Mouse (Mus musculus) CH12.LX (cell line): ENCODE results near the gene Pitpnm2. TPM values are rescaled to one million over a fixed set of nuclear protein-coding genes. Genes with fewer than 3 reads are reported as not detected.

Experiments used
- DNase-seq: peaks from one replicate; pipeline ENCODE4 v3.0.0-alpha.2; 2013; ENCODE audit errors: extremely low read depth
- H3K27ac ChIP-seq: 2 replicates; pipeline ENCODE4 v1.5.1; 2012; ENCODE audit warnings: low read depth, mild to moderate bottlenecking, control low read depth, moderate library complexity; ENCODE audit not compliant: insufficient read depth
- H3K27me3 ChIP-seq: replicated peaks from 2 replicates; pipeline ENCODE3; 2012; ENCODE audit warnings: inconsistent platforms
- H3K36me3 ChIP-seq, 2 experiments: replicated peaks in 1 of 2; 2 replicates each; pipeline versions ENCODE3 to v1.6.1; 2012; ENCODE audit warnings: inconsistent platforms in 1 of 2, low read length in 1 of 2, mild to moderate bottlenecking in 1 of 2, mixed read lengths in 1 of 2, moderate library complexity in 1 of 2; ENCODE audit not compliant: control insufficient read depth in 1 of 2, insufficient read depth in 1 of 2
- H3K4me1 ChIP-seq, 2 experiments: 2 replicates each; pipeline ENCODE4 v1.6.1; 2012; ENCODE audit warnings: inconsistent platforms in 1 of 2, moderate library complexity in 1 of 2; ENCODE audit not compliant: insufficient read depth in 2 of 2, control insufficient read depth in 1 of 2
- H3K4me2 ChIP-seq: 2 replicates; pipeline ENCODE4 v1.6.1; 2012; ENCODE audit warnings: low read depth, mild to moderate bottlenecking, control low read depth; ENCODE audit not compliant: poor library complexity, insufficient read depth, severe bottlenecking
- H3K4me3 ChIP-seq, 3 experiments: fragments of 150-350 bp in 1 of 3; sonication (generic) in 1 of 3; replicated peaks in 1 of 3; 2 replicates each; pipeline versions ENCODE3 to v1.5.1; 2011 to 2012; ENCODE audit warnings: low read depth in 2 of 3, low read length in 2 of 3, mild to moderate bottlenecking in 2 of 3, moderate library complexity in 2 of 3, control low read depth in 1 of 3, improper control_type of control experiment in 1 of 3, inconsistent platforms in 1 of 3, mixed read lengths in 1 of 3; ENCODE audit not compliant: poor library complexity in 1 of 3
- H3K79me2 ChIP-seq: replicated peaks from 2 replicates; pipeline ENCODE4 v1.6.1; 2012; ENCODE audit warnings: mild to moderate bottlenecking, moderate library complexity; ENCODE audit not compliant: control insufficient read depth, poor library complexity, insufficient read depth, severe bottlenecking; ENCODE audit errors: extremely low read depth
- H3K9ac ChIP-seq: 2 replicates; pipeline ENCODE4 v1.6.1; 2012; ENCODE audit warnings: low read depth, mild to moderate bottlenecking, control low read depth, moderate library complexity; ENCODE audit not compliant: insufficient read depth
- H3K9me3 ChIP-seq: replicated peaks from 2 replicates; pipeline ENCODE3; 2012; ENCODE audit warnings: low read length, inconsistent platforms, mixed read lengths
- BHLHE40 ChIP-seq: IDR thresholded peaks from 2 replicates; pipeline ENCODE4 v1.6.1; 2011; ENCODE audit warnings: mild to moderate bottlenecking, low read depth, low read length, improper control_type of control experiment
- CHD1 ChIP-seq: IDR thresholded peaks from 2 replicates; pipeline ENCODE4 v1.6.1; 2012; ENCODE audit warnings: low read depth, low read length, improper control_type of control experiment, inconsistent platforms
- CTCF ChIP-seq, 2 experiments: IDR thresholded peaks in 1 of 2; conservative IDR thresholded peaks in 1 of 2; 2 replicates each; pipeline ENCODE4 v1.5.1; 2011 to 2012; ENCODE audit warnings: low read depth in 2 of 2, low read length in 2 of 2, improper control_type of control experiment in 1 of 2, inconsistent platforms in 1 of 2, mild to moderate bottlenecking in 1 of 2, moderate library complexity in 1 of 2
- E2F4 ChIP-seq: IDR thresholded peaks from 2 replicates; pipeline ENCODE4 v1.6.1; 2011; ENCODE audit warnings: low read depth, low read length, improper control_type of control experiment; ENCODE audit not compliant: insufficient replicate concordance
- ELF1 ChIP-seq: IDR thresholded peaks from 2 replicates; pipeline ENCODE4 v1.6.1; 2014; ENCODE audit warnings: low read depth, mild to moderate bottlenecking, inconsistent platforms, low read length, improper control_type of control experiment
- ETS1 ChIP-seq: conservative IDR thresholded peaks from 2 replicates; pipeline ENCODE4 v1.6.1; 2012; ENCODE audit warnings: low read depth, mild to moderate bottlenecking, inconsistent platforms, low read length, improper control_type of control experiment, moderate library complexity
- GABPA ChIP-seq: IDR thresholded peaks from 2 replicates; pipeline ENCODE4 v1.6.1; 2012; ENCODE audit warnings: low read depth, low read length, improper control_type of control experiment, inconsistent platforms; ENCODE audit not compliant: insufficient replicate concordance
- JUN ChIP-seq: IDR thresholded peaks from 2 replicates; pipeline ENCODE4 v1.6.1; 2011; ENCODE audit warnings: low read depth, mild to moderate bottlenecking, low read length, improper control_type of control experiment, moderate library complexity; ENCODE audit not compliant: insufficient read depth
- KAT2A ChIP-seq: IDR thresholded peaks from 2 replicates; pipeline ENCODE4 v1.6.1; 2012; ENCODE audit warnings: low read length, improper control_type of control experiment, inconsistent platforms; ENCODE audit not compliant: insufficient replicate concordance
- MAFK ChIP-seq: IDR thresholded peaks from 2 replicates; pipeline ENCODE4 v1.6.1; 2011; ENCODE audit warnings: low read length, improper control_type of control experiment; ENCODE audit not compliant: insufficient replicate concordance
- MAX ChIP-seq: IDR thresholded peaks from 2 replicates; pipeline ENCODE4 v1.6.1; 2011; ENCODE audit warnings: low read length, improper control_type of control experiment
- MEF2A ChIP-seq: IDR thresholded peaks from 2 replicates; pipeline ENCODE4 v1.6.1; 2014; ENCODE audit warnings: low read depth, mild to moderate bottlenecking, inconsistent platforms, low read length, improper control_type of control experiment, borderline replicate concordance
- MYC ChIP-seq: IDR thresholded peaks from 2 replicates; pipeline ENCODE4 v1.6.1; 2011; ENCODE audit warnings: low read depth, mild to moderate bottlenecking, improper control_type of control experiment, low read length
- NELFE ChIP-seq: IDR thresholded peaks from 2 replicates; pipeline ENCODE4 v1.6.1; 2011; ENCODE audit warnings: low read depth, low read length, improper control_type of control experiment
- SIN3A ChIP-seq: IDR thresholded peaks from 2 replicates; pipeline ENCODE4 v1.6.1; 2012; ENCODE audit warnings: low read length, improper control_type of control experiment, inconsistent platforms
- SMC3 ChIP-seq: IDR thresholded peaks from 2 replicates; pipeline ENCODE4 v1.6.1; 2011; ENCODE audit warnings: low read depth, low read length, improper control_type of control experiment
- TBP ChIP-seq: conservative IDR thresholded peaks from 2 replicates; pipeline ENCODE4 v1.6.1; 2011; ENCODE audit warnings: low read depth, low read length, improper control_type of control experiment
- TCF12 ChIP-seq: IDR thresholded peaks from 2 replicates; pipeline ENCODE4 v1.6.1; 2014; ENCODE audit warnings: low read depth, mild to moderate bottlenecking, inconsistent platforms, low read length, improper control_type of control experiment
- UBTF ChIP-seq: IDR thresholded peaks from 2 replicates; pipeline ENCODE4 v1.6.1; 2012; ENCODE audit warnings: low read depth, mild to moderate bottlenecking, inconsistent platforms, low read length, improper control_type of control experiment, moderate library complexity
- USF1 ChIP-seq: IDR thresholded peaks from 2 replicates; pipeline ENCODE4 v1.6.1; 2014; ENCODE audit warnings: low read depth, mild to moderate bottlenecking, inconsistent platforms, low read length, improper control_type of control experiment
- ZC3H11A ChIP-seq: IDR thresholded peaks from 2 replicates; pipeline ENCODE4 v1.6.1; 2012; ENCODE audit warnings: low read depth, mild to moderate bottlenecking, inconsistent platforms, low read length, improper control_type of control experiment
- ZNF384 ChIP-seq: IDR thresholded peaks from 2 replicates; pipeline ENCODE4 v1.6.1; 2012; ENCODE audit warnings: low read depth, low read length, improper control_type of control experiment, inconsistent platforms
- dilution Hi-C: fragments of 300-500 bp; cut with MboI; formaldehyde crosslinking; loops from 2 replicates; pipeline ENCODE4 v1.14.3; 2020; ENCODE audit warnings: low sequenced_read_pairs; ENCODE audit not compliant: extremely low pct_unique_long_range_greater_than_20kb, extremely low pct_ligation_motif_present
- in situ Hi-C: fragments of 300-500 bp; cut with MboI; formaldehyde crosslinking; loops from 3 replicates; pipeline ENCODE4 v1.14.3; 2019; ENCODE audit warnings: low sequenced_read_pairs, low pct_ligation_motif_present, low pct_unique_long_range_greater_than_20kb, mixed read lengths
- polyA plus RNA-seq: library from polyadenylated mRNA; unstranded; fragments of >175 nt; gene quantifications from 2 replicates; pipeline ENCODE4 v1.2.1, GENCODE M21; 2012; ENCODE audit warnings: low read depth; ENCODE audit not compliant: insufficient read length
- total RNA-seq, 2 experiments: library from RNA; depleted of rRNA; stranded (reverse); fragments of 300-350 nt in 1 of 2; fragments of >200 nt in 1 of 2; gene quantifications; 2 replicates each; pipeline ENCODE4 v1.2.3; 2012 to 2014

The Pitpnm2 gene
- total and polyA plus RNA-seq, 3 experiments: 1.0 to 11.9 (median 5.3) TPM

DNA sequence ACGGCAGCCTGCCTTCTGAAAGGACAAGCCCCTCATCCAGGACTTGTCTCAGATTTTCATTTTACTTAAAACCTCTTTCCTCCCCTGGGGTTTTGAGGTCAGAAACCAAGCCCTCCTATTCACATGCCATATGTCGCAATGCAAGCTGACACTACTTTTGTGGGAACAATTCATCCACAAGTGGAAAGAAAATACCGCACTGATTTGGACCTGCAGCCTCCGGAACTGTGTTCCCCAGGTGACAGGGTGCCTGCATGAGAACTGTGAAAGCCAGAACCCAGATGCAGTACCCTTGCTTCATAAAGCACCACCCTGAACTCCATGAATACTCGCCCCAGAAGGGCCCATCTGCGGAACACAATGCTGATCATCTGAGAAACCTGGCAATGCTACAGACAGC, 22.4 kb downstream of the Pitpnm2 start:
- H3K4me3 ChIP-seq: no peak overlapping the region
- peaks cover 0 to 13% of the 10 kb centered on the region in 2 experiments for H3K36me3 ChIP-seq
- H3K27me3 ChIP-seq: no peaks in the 10 kb centered on the region
- H3K9ac ChIP-seq: no peak overlapping the region
- in situ Hi-C loops (no loop called here), dilution Hi-C loops (no loop called here)
- H3K4me2 ChIP-seq: no peak overlapping the region
- H3K79me2 ChIP-seq: no peaks in the 10 kb centered on the region
- peaks cover 0 to 11% of the 10 kb centered on the region in 2 experiments; a peak in 1 of 4 replicates for H3K4me1 ChIP-seq
- no peak for DNase-seq
- TF ChIP-seq USF1 (no peak), MAX (no peak), KAT2A (no peak), NELFE (no peak), TCF12 (no peak), MYC (no peak), BHLHE40 (no peak), SMC3 (no peak), TBP (no peak), ZNF384 (no peak)
- H3K27ac ChIP-seq: no peak overlapping the region
- H3K9me3 ChIP-seq: no peaks in the 10 kb centered on the region

DNA sequence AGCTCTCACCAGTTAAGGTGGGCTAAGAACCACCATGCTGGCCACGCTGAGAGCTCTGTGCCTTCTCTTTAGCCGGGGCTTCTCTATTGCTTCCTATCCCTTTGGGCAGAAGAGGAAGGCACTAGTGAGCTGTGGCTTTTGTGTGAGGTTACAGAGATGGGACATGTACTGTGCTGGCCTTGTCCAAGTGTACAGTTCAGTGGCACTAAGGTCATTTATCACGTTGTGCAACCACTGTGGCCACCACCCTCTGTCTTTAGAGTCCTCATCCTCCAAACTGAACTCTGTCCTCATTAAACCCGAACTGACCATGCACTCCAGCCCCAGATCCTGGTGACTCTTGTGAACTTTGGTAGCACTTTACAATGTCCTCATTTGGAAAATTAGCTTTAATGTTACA, 23.1 kb downstream of the Pitpnm2 start:
- TF ChIP-seq TBP: no peak
- TF ChIP-seq MAFK: no peak
- no peak for TF ChIP-seq TCF12
- no peak for TF ChIP-seq MAX
- no peak for TF ChIP-seq CHD1
- TF ChIP-seq, all 38 proteins: peak for 0
- in situ Hi-C loops: no loop called here
- Histone ChIP-seq H3K9ac (no peak overlapping the region), H3K4me1 (peaks cover 0 to 16% of the 10 kb centered on the region in 2 experiments; a peak in 1 of 4 replicates), H3K4me2 (no peak overlapping the region), H3K36me3 (peaks cover 0 to 13% of the 10 kb centered on the region in 2 experiments), H3K9me3 (no peaks in the 10 kb centered on the region), H3K4me3 (no peak overlapping the region), H3K27ac (no peak overlapping the region), H3K27me3 (no peaks in the 10 kb centered on the region), H3K79me2 (no peaks in the 10 kb centered on the region)
- dilution Hi-C loops: no loop called here
- no peak for DNase-seq

GRCm38 (mm10) chr5:124225891-124226290, 23.7 kb downstream of the Pitpnm2 start:
- H3K4me3 ChIP-seq: no peak overlapping the region
- H3K79me2 ChIP-seq: no peaks in the 10 kb centered on the region
- peaks cover 0 to 13% of the 10 kb centered on the region in 2 experiments for H3K36me3 ChIP-seq
- in situ Hi-C loops (no loop called here), dilution Hi-C loops (no loop called here)
- DNase-seq: no peak
- H3K4me1 ChIP-seq: peaks cover 2 to 23% of the 10 kb centered on the region in 2 experiments; a peak in 3 of 4 replicates
- H3K9me3 ChIP-seq: no peaks in the 10 kb centered on the region
- TF ChIP-seq JUN (no peak), CHD1 (no peak), MAX (no peak), CTCF (conservative IDR thresholded peaks at IDR 0.05 in 1 of 2, IDR thresholded peaks at IDR 0.05 in 1 of 2; ENCODE audit: low read depth in 2 of 2, low read length in 2 of 2) (no peak), E2F4 (no peak), UBTF (no peak), GABPA (no peak), KAT2A (no peak), TCF12 (no peak), SIN3A (no peak), ELF1 (no peak), ETS1 (no peak), ZC3H11A (no peak), MEF2A (no peak)
- H3K27me3 ChIP-seq: no peaks in the 10 kb centered on the region
- no peak overlapping the region for H3K9ac ChIP-seq
- H3K27ac ChIP-seq: no peak overlapping the region
- H3K4me2 ChIP-seq: no peak overlapping the region
